Mouse (Mus musculus) lung, postnatal 14 days (tissue): ENCODE measurements at regions not wholly inside any gene's neighbourhood (a gene's known extent, or its start where the extent isn't known, plus 50 kb on each side); places are given as distances from the start of the nearest gene placed in this dataset.

Experiments used
- DNase-seq: peaks from one replicate; pipeline ENCODE4 v3.0.0; 2021

GRCm38 (mm10) chr13:36807961-36808360, 73.0 kb upstream of the Nrn1 start:
- no peak for DNase-seq

GRCm38 (mm10) chr13:36789360-36789759, 54.4 kb upstream of the Nrn1 start:
- DNase-seq, result peak; percentile 3
